Mouse (Mus musculus): ENCODE measurements around the gene Ap1m2.
"Not testable (repeated sequence)": the region's sequence is repeated elsewhere in the genome, so short reads cannot be mapped to it uniquely, and the experiment has no call there.

- TF ChIP-seq CTCF, EP300 (IDR thresholded peaks at IDR 0.05): not testable (repeated sequence)
Measured at GRCm38 (mm10) chr9:21291868-21292267, 20.3 kb downstream of the Ap1m2 start.
